Mouse (Mus musculus): ENCODE measurements around the gene Gsg1. TPM values are rescaled to one million over a fixed set of nuclear protein-coding genes. Genes with fewer than 3 reads are reported as not detected.

Gene Gsg1
- polyA plus RNA-seq, 1 experiment from 2014 or later = 3.2 TPM

GRCm38 (mm10) chr6:135232443-135233182, 21.5 kb downstream of the Gsg1 start:
- no peak overlapping the region for H3K27ac ChIP-seq
- H3K4me2 ChIP-seq = no peak overlapping the region
- H3K9me3 ChIP-seq = no peaks in the 10 kb centered on the region
- no peak overlapping the region for H3K9ac ChIP-seq
- H3K4me3 ChIP-seq = no peak overlapping the region
- peaks cover 4% of the 10 kb centered on the region for H3K4me1 ChIP-seq
- ATAC-seq (ENCODE audit: insufficient number of reproducible peaks, low FRiP score, low TSS enrichment, low read depth) = no peak
- no peaks in the 10 kb centered on the region for H3K27me3 ChIP-seq
- 84% methylated on average over 12 of the region's 12 CpGs for WGBS
- peaks cover 70% of the 10 kb centered on the region for H3K36me3 ChIP-seq

GRCm38 (mm10) chr6:135230586-135230985, 23.6 kb downstream of the Gsg1 start:
- Histone ChIP-seq H3K9me3 (no peaks in the 10 kb centered on the region), H3K9ac (no peak overlapping the region), H3K4me3 (no peak overlapping the region), H3K4me2 (no peak overlapping the region), H3K36me3 (peaks cover 62% of the 10 kb centered on the region), H3K27ac (no peak overlapping the region), H3K4me1 (peaks cover 4% of the 10 kb centered on the region), H3K27me3 (no peaks in the 10 kb centered on the region)
- WGBS = 79% methylated on average over 6 of the region's 6 CpGs
- no peak for ATAC-seq (ENCODE audit: insufficient number of reproducible peaks, low FRiP score, low TSS enrichment, low read depth)

- no peak overlapping the region for H3K27ac ChIP-seq
- no peaks in the 10 kb centered on the region for H3K27me3 ChIP-seq
- peaks cover 48% of the 10 kb centered on the region for H3K36me3 ChIP-seq
- H3K4me1 ChIP-seq = peaks cover 7% of the 10 kb centered on the region
- no peak overlapping the region for H3K4me2 ChIP-seq
- no peak overlapping the region for H3K4me3 ChIP-seq
- ATAC-seq (ENCODE audit: insufficient number of reproducible peaks, low FRiP score, low TSS enrichment, low read depth) = no peak
- 58% methylated on average over 10 of the region's 10 CpGs for WGBS
- H3K9ac ChIP-seq = no peak overlapping the region
- H3K9me3 ChIP-seq = no peaks in the 10 kb centered on the region
Measured at GRCm38 (mm10) chr6:135228465-135228941, 25.6 kb downstream of the Gsg1 start.

GRCm38 (mm10) chr6:135223786-135224416, 30.2 kb downstream of the Gsg1 start:
- 63% methylated on average over 6 of the region's 6 CpGs for WGBS
- ATAC-seq (ENCODE audit: insufficient number of reproducible peaks, low FRiP score, low TSS enrichment, low read depth) = 0 out of 2 replicates have a peak, but pooled peaks have one; percentile 27

GRCm38 (mm10) chr6:135219916-135220315, 34.2 kb downstream of the Gsg1 start:
- Histone ChIP-seq H3K36me3 (peaks cover 22% of the 10 kb centered on the region), H3K4me1 (peaks cover 11% of the 10 kb centered on the region; the same call in 1 of the 2 replicates), H3K9ac (no peak overlapping the region), H3K27ac (0 out of 2 replicates have a peak overlapping the region, but pooled peaks have one; percentile 33), H3K4me3 (no peak overlapping the region), H3K9me3 (no peaks in the 10 kb centered on the region), H3K27me3 (no peaks in the 10 kb centered on the region), H3K4me2 (no peak overlapping the region)
- WGBS = 81% methylated on average over 5 of the region's 5 CpGs
- ATAC-seq (ENCODE audit: insufficient number of reproducible peaks, low FRiP score, low TSS enrichment, low read depth) = no peak

More at GRCm38 (mm10) chr6:135223786-135224416, 30.2 kb downstream of the Gsg1 start:
- Histone ChIP-seq H3K4me2 (no peak overlapping the region), H3K4me3 (no peak overlapping the region), H3K9ac (no peak overlapping the region), H3K27ac (peak overlapping the region; percentile 28; the same call in 1 of the 2 replicates), H3K4me1 (peaks cover 12% of the 10 kb centered on the region), H3K36me3 (peaks cover 24% of the 10 kb centered on the region), H3K9me3 (no peaks in the 10 kb centered on the region), H3K27me3 (no peaks in the 10 kb centered on the region)

- no peak overlapping the region for H3K4me2 ChIP-seq
- H3K9ac ChIP-seq = no peak overlapping the region
- no peaks in the 10 kb centered on the region for H3K27me3 ChIP-seq
- no peak overlapping the region for H3K4me3 ChIP-seq
- no peak for ATAC-seq (ENCODE audit: insufficient number of reproducible peaks, low FRiP score, low TSS enrichment, low read depth)
- H3K4me1 ChIP-seq = peaks cover 8% of the 10 kb centered on the region; the same call in 1 of the 2 replicates
- no peaks in the 10 kb centered on the region for H3K9me3 ChIP-seq
- peak overlapping the region; percentile 47 for H3K27ac ChIP-seq
- H3K36me3 ChIP-seq = peaks cover 36% of the 10 kb centered on the region
- WGBS = 37% methylated on average over 8 of the region's 8 CpGs
Measured at GRCm38 (mm10) chr6:135218330-135218729, 35.8 kb downstream of the Gsg1 start.

GRCm38 (mm10) chr6:135212666-135213065, 41.5 kb downstream of the Gsg1 start:
- Histone ChIP-seq H3K36me3 (peaks cover 47% of the 10 kb centered on the region), H3K4me1 (no peaks in the 10 kb centered on the region), H3K4me2 (no peak overlapping the region), H3K4me3 (no peak overlapping the region), H3K27me3 (no peaks in the 10 kb centered on the region), H3K9ac (no peak overlapping the region), H3K27ac (no peak overlapping the region), H3K9me3 (no peaks in the 10 kb centered on the region)
- ATAC-seq (ENCODE audit: insufficient number of reproducible peaks, low FRiP score, low TSS enrichment, low read depth) = no peak
- 68% methylated on average over 2 of the region's 2 CpGs for WGBS

GRCm38 (mm10) chr6:135211169-135211568, 43.0 kb downstream of the Gsg1 start:
- Histone ChIP-seq H3K4me1 (no peaks in the 10 kb centered on the region), H3K9me3 (no peaks in the 10 kb centered on the region), H3K4me2 (no peak overlapping the region), H3K4me3 (no peak overlapping the region), H3K36me3 (peaks cover 41% of the 10 kb centered on the region), H3K27me3 (no peaks in the 10 kb centered on the region), H3K27ac (no peak overlapping the region), H3K9ac (no peak overlapping the region)
- 77% methylated on average over 7 of the region's 7 CpGs for WGBS
- ATAC-seq (ENCODE audit: insufficient number of reproducible peaks, low FRiP score, low TSS enrichment, low read depth) = no peak

GRCm38 (mm10) chr6:135206909-135207308, 47.2 kb downstream of the Gsg1 start:
- ATAC-seq (ENCODE audit: insufficient number of reproducible peaks, low FRiP score, low TSS enrichment, low read depth) = no peak
- no peak overlapping the region for H3K4me3 ChIP-seq
- H3K9ac ChIP-seq = no peak overlapping the region
- no peaks in the 10 kb centered on the region for H3K9me3 ChIP-seq
- no peak overlapping the region for H3K27ac ChIP-seq
- no peak overlapping the region for H3K4me2 ChIP-seq
- WGBS = 81% methylated on average over 8 of the region's 8 CpGs
- 0 out of 2 replicates have a peak, but pooled peaks cover 3% of the 10 kb centered on the region for H3K4me1 ChIP-seq
- no peaks in the 10 kb centered on the region for H3K27me3 ChIP-seq
- H3K36me3 ChIP-seq = peaks cover 18% of the 10 kb centered on the region; the same call in 1 of the 2 replicates

- WGBS = 80% methylated on average over 4 of the region's 4 CpGs
Measured at GRCm38 (mm10) chr6:135205802-135206201, 48.3 kb downstream of the Gsg1 start.

GRCm38 (mm10) chr6:135204869-135205268, 49.3 kb downstream of the Gsg1 start:
- WGBS = 74% methylated on average over 4 of the region's 4 CpGs
- Histone ChIP-seq H3K36me3 (peaks cover 5% of the 10 kb centered on the region; the same call in 1 of the 2 replicates), H3K27me3 (no peaks in the 10 kb centered on the region), H3K27ac (no peak overlapping the region), H3K9ac (no peak overlapping the region), H3K4me1 (0 out of 2 replicates have a peak, but pooled peaks cover 3% of the 10 kb centered on the region), H3K4me2 (no peak overlapping the region), H3K4me3 (no peak overlapping the region), H3K9me3 (no peaks in the 10 kb centered on the region)
- no peak for ATAC-seq (ENCODE audit: insufficient number of reproducible peaks, low FRiP score, low TSS enrichment, low read depth)

More at GRCm38 (mm10) chr6:135205802-135206201, 48.3 kb downstream of the Gsg1 start:
- Histone ChIP-seq H3K27me3 (no peaks in the 10 kb centered on the region), H3K9me3 (no peaks in the 10 kb centered on the region), H3K9ac (no peak overlapping the region), H3K4me3 (no peak overlapping the region), H3K4me1 (0 out of 2 replicates have a peak, but pooled peaks cover 3% of the 10 kb centered on the region), H3K36me3 (peaks cover 12% of the 10 kb centered on the region; the same call in 1 of the 2 replicates), H3K27ac (no peak overlapping the region), H3K4me2 (no peak overlapping the region)
- ATAC-seq (ENCODE audit: insufficient number of reproducible peaks, low FRiP score, low TSS enrichment, low read depth) = no peak

- WGBS = 58% methylated on average over 6 of the region's 6 CpGs
- Histone ChIP-seq H3K36me3 (no peaks in the 10 kb centered on the region), H3K4me2 (no peak overlapping the region), H3K27ac (no peak overlapping the region), H3K9ac (no peak overlapping the region), H3K4me3 (no peak overlapping the region), H3K27me3 (no peaks in the 10 kb centered on the region), H3K4me1 (peaks cover 8% of the 10 kb centered on the region; the same call in 1 of the 2 replicates), H3K9me3 (no peaks in the 10 kb centered on the region)
- ATAC-seq (ENCODE audit: insufficient number of reproducible peaks, low FRiP score, low TSS enrichment, low read depth) = no peak
Measured at GRCm38 (mm10) chr6:135203737-135204136, 50.4 kb downstream of the Gsg1 start.

Measured in limb, embryonic 15.5 days (tissue).